ENCODE assay signal across 9 mouse cellular contexts in the genomic region with DNA sequence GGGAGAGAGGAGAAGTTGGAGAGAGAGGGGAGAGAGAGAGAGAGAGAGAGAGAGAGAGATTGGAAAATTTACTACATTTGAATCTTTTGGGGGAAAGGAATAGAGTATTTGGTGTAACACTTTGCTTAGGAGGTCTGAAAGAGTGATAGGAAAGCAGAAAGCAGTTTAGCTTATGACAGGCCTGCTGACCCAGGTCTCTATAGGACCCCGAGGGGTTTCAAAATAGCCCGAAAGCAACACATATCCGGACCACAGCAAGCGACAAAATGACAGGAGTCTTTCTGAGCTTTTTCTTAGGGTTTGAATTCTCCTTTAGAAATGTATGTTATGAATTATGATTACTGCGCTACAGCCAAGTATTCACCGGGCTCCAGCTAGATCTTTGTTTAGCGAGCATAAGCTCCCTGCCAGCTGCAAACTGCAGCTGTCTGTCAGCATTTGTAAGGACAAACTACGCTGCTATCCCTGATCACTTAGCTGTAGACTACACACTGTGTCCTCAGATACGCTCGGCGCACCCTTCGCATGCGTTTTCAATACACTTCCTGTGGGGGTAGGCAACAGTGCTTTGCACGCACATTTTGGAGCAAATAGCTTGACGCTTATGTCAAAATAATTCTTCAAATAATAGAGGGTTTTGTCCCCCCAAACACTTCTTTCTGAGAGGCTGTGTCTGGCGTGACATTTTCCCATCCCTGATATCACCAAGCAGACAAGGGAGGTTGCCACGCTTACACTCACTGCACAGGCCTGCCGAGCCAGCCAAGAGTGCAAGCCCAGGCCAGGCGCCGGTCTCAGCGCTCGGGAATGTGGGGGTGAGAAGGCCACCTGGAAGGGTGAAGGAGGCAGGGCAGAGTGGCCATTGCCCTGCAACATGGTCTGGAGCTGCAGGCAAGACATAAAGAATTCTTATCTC.
DNase-seq lines count a peak whose midpoint lies in the region; ATAC-seq and TF ChIP-seq lines count a peak whose summit lies in the region.
"Had no signal": no experiment of that assay in that cellular context is flagged by ENCODE, and none has a peak within 500 bp of the region (broad histone marks: within the 10 kb centered on the region; RNA-seq: fewer than 3 reads in every experiment).

No protein-coding gene starts in this region.

- TF ChIP-seq CTCF in E14TG2a.4 (conservative IDR thresholded peaks at IDR 0.05; ENCODE audit: low read length) = no peak
- no peak for TF ChIP-seq CTCF in hindbrain, postnatal 0 days (IDR thresholded peaks at IDR 0.05; ENCODE audit: low read depth)
- TF ChIP-seq CTCF in thymus, adult 2 months (IDR thresholded peaks at IDR 0.05; ENCODE audit: borderline replicate concordance, control insufficient read depth, extremely low read depth, insufficient read depth, low read length, poor library complexity) = no peak

- peak; percentile 70 for DNase-seq in brain, adult 2 months (ENCODE audit: low read depth, low spot score)
- peak; percentile 55 for DNase-seq in gastrocnemius, postnatal 25 days
- DNase-seq in hindbrain, postnatal 0 days (ENCODE audit: low spot score) = peak; percentile 40
- peak; percentile 25 for DNase-seq in left cerebral cortex, postnatal 4 days
- peak; percentile 30 for DNase-seq in urinary bladder, postnatal 25 days (ENCODE audit: low spot score)
- DNase-seq in thymus, adult 2 months = no peak
- DNase-seq: liver, embryonic 13.5 days had no signal

- H3K9ac ChIP-seq in hindbrain, postnatal 0 days (replicated peaks; ENCODE audit: low read length) = no peak overlapping the region; the same call in 1 of the 2 replicates
- H3K9ac ChIP-seq in midbrain, embryonic 13.5 days (replicated peaks) = 0 out of 2 replicates have a peak overlapping the region, but pooled peaks have one; percentile 2
- H3K9ac ChIP-seq: liver, embryonic 13.5 days had no signal

- 23% methylated on average over 22 of the region's 22 CpGs for WGBS in hindbrain, postnatal 0 days
- 30% methylated on average over 22 of the region's 22 CpGs for WGBS in midbrain, embryonic 13.5 days
- 93% methylated on average over 22 of the region's 22 CpGs for WGBS in thymus, adult 2 months

- peak overlapping the region; percentile 41 for H3K4me2 ChIP-seq in hindbrain, postnatal 0 days (ENCODE audit: low read depth, low read length)
- peak overlapping the region; percentile 34 for H3K4me2 ChIP-seq in midbrain, embryonic 13.5 days (replicated peaks)
- H3K4me2 ChIP-seq: liver, embryonic 13.5 days had no signal

- peak overlapping the region; percentile 54 for H3K4me3 ChIP-seq in E14TG2a.4 (replicated peaks; ENCODE audit: low read length)
- H3K4me3 ChIP-seq in hindbrain, postnatal 0 days (ENCODE audit: low read length) = no peak overlapping the region
- 0 out of 2 replicates have a peak overlapping the region, but pooled peaks have one; percentile 4 for H3K4me3 ChIP-seq in midbrain, embryonic 13.5 days (replicated peaks)
- no peak overlapping the region for H3K4me3 ChIP-seq in thymus, adult 2 months (ENCODE audit: control insufficient read depth, insufficient read depth, low read length)
- H3K4me3 ChIP-seq: liver, embryonic 13.5 days had no signal

- intact Hi-C loops in left cerebral cortex, postnatal 4 days (cut with DNase I) = no loop called here

- TF ChIP-seq POLR2A in thymus, adult 2 months (IDR thresholded peaks at IDR 0.05; ENCODE audit: control insufficient read depth, extremely low read depth, insufficient read depth, low read length, poor library complexity) = no peak

- no peaks in the 10 kb centered on the region for H3K9me3 ChIP-seq in E14TG2a.4 (ENCODE audit: low read length)
- H3K9me3 ChIP-seq in hindbrain, postnatal 0 days (ENCODE audit: low read length) = no peaks in the 10 kb centered on the region
- H3K9me3 ChIP-seq in midbrain, embryonic 13.5 days = no peaks in the 10 kb centered on the region
- H3K9me3 ChIP-seq: liver, embryonic 13.5 days had no signal

- peak overlapping the region; percentile 41; the same call in 1 of the 2 replicates for H3K27ac ChIP-seq in hindbrain, postnatal 0 days
- H3K27ac ChIP-seq in midbrain, embryonic 13.5 days = 0 out of 2 replicates have a peak overlapping the region, but pooled peaks have one; percentile 20
- H3K27ac ChIP-seq in thymus, adult 2 months (ENCODE audit: control insufficient read depth, insufficient read depth, low read length) = no peak overlapping the region
- H3K27ac ChIP-seq: liver, embryonic 13.5 days had no signal

- H3K4me1 ChIP-seq in E14TG2a.4 (replicated peaks; ENCODE audit: low read depth, low read length) = peaks cover 3% of the 10 kb centered on the region; the same call in 1 of the 2 replicates
- H3K4me1 ChIP-seq in hindbrain, postnatal 0 days (ENCODE audit: insufficient read depth, low read length) = no peaks in the 10 kb centered on the region
- peaks cover 12% of the 10 kb centered on the region for H3K4me1 ChIP-seq in midbrain, embryonic 13.5 days (replicated peaks)
- no peaks in the 10 kb centered on the region for H3K4me1 ChIP-seq in thymus, adult 2 months (replicated peaks; ENCODE audit: control insufficient read depth, insufficient read depth, low read length)
- H3K4me1 ChIP-seq: liver, embryonic 13.5 days had no signal

- no peaks in the 10 kb centered on the region for H3K36me3 ChIP-seq in E14TG2a.4 (ENCODE audit: insufficient read depth, low read length)
- H3K36me3 ChIP-seq in hindbrain, postnatal 0 days (ENCODE audit: insufficient read depth, low read length) = no peaks in the 10 kb centered on the region
- H3K36me3 ChIP-seq in midbrain, embryonic 13.5 days = no peaks in the 10 kb centered on the region
- H3K36me3 ChIP-seq in thymus, adult 2 months (ENCODE audit: control insufficient read depth, insufficient read depth, low read length) = no peaks in the 10 kb centered on the region
- H3K36me3 ChIP-seq: liver, embryonic 13.5 days had no signal

- H3K27me3 ChIP-seq in E14TG2a.4 (ENCODE audit: insufficient read depth, low read length) = 0 out of 2 replicates have a peak, but pooled peaks cover 2% of the 10 kb centered on the region
- no peaks in the 10 kb centered on the region for H3K27me3 ChIP-seq in hindbrain, postnatal 0 days (ENCODE audit: insufficient read depth, low read length)
- no peaks in the 10 kb centered on the region for H3K27me3 ChIP-seq in midbrain, embryonic 13.5 days
- no peaks in the 10 kb centered on the region for H3K27me3 ChIP-seq in thymus, adult 2 months (ENCODE audit: control insufficient read depth, insufficient read depth, low read length)
- H3K27me3 ChIP-seq: liver, embryonic 13.5 days had no signal

- ATAC-seq in hindbrain, postnatal 0 days = peak; percentile 81
- ATAC-seq in midbrain, embryonic 13.5 days = peak; percentile 88

Comparison
In these comparisons a context has a peak if more than half of its experiments do, and no peak if none do; other contexts are left out.
1. H3K4me3 ChIP-seq: peak in E14TG2a.4 (single experiment) and midbrain, embryonic 13.5 days (single experiment); none in hindbrain, postnatal 0 days (single experiment) and thymus, adult 2 months (single experiment).